Mouse (Mus musculus) ES-E14 (cell line): ENCODE measurements around the gene Nr2e3.

Source experiments
- CHD2 ChIP-seq: IDR thresholded peaks from 2 replicates; pipeline ENCODE4 v1.6.1; 2014; ENCODE audit warnings: mild to moderate bottlenecking, low read depth, low read length, inconsistent platforms
- ZC3H11A ChIP-seq: IDR thresholded peaks from 2 replicates; pipeline ENCODE4 v1.6.1; 2012; ENCODE audit warnings: low read depth, mild to moderate bottlenecking, inconsistent platforms, low read length, borderline replicate concordance
- ZNF384 ChIP-seq: IDR thresholded peaks from 2 replicates; pipeline ENCODE4 v1.6.1; 2012; ENCODE audit warnings: low read depth, low read length, inconsistent platforms

- TF ChIP-seq ZC3H11A (no peak), CHD2 (no peak), ZNF384 (no peak)
Observed at GRCm38 (mm10) chr9:59964367-59964766, 3.9 kb upstream of the Nr2e3 start.
